Mouse (Mus musculus) CD4-positive naive resting alpha-beta T cell, adult 76 days (primary cell): ENCODE measurements around the gene Lzic. TPM values are rescaled to one million over a fixed set of nuclear protein-coding genes. Genes with fewer than 3 reads are reported as not detected.

ENCODE experiments used
- total RNA-seq: library from RNA; stranded (reverse); gene quantifications from one replicate; pipeline ENCODE4 v1.2.4, GENCODE M21; 2023

Lzic gene
- 17.5 TPM for total RNA-seq

DNA sequence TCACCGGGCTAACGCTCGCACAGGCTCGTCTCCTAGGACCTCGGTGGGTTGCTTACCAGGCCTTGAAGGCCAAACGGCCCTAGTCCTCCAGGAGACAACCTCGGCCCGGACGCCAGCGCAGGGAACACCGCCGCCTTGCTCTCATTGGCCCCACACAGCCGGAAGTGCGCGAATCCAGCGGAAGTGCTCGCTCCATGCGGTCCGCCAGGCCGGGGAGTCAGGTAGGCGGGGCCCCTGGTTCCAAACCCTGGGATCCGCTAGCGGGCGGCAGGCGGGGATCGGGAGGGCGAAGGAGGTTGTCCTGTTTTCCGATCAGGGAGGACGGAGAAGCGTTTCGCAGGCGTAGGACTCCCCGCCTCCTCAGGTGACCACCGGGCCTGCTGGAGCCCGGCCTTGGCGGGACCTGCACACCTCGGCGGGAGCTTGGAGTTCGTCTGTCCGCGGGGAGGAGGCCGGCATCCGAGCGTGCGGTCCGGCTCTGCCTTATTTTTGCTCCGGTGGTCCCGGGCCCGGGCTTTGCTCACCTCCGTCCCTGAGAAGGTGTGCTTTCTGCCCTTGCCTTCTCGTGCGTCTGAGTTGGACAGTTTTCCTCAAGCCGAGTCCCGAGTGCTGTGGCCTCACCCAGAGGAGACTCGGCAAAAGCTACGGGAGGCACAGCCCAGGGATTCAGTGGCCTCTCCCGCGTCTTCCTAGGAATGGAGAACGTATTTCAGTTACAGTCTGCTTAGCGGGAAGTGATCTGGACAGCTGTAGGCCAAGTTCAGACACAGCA, at the start of gene Lzic, which contains the start of gene Nmnat1:
Gene Lzic, plus strand, starts transcription at position 177 of the 772 bp plus-strand sequence.
Gene Nmnat1, minus strand, starts transcription at position 150 of the 772 bp plus-strand sequence.

DNA sequence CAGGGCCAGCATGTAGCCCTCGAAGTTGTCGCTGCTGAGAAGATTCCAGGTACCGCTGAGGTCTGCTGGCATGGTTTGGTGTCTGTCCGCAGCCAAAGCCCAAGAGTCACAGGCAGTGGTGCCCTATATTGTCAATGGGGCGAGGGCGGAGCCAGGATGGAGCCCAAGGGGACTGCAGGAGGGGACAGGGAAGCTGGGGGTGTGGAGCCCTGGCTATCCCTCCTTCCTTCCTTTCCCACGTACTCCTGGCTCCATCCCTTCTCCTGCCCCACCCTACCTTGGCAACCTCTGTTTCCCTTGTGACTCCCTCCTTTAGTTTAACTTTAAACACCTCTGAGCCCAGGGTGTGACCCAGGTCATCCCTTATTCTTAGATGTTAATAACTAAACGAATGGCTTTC, 30.1 kb upstream of the Lzic start, which contains the start of gene Rbp7:
Gene Rbp7, minus strand, starts transcription at position 100 of the 400 bp plus-strand sequence.

DNA sequence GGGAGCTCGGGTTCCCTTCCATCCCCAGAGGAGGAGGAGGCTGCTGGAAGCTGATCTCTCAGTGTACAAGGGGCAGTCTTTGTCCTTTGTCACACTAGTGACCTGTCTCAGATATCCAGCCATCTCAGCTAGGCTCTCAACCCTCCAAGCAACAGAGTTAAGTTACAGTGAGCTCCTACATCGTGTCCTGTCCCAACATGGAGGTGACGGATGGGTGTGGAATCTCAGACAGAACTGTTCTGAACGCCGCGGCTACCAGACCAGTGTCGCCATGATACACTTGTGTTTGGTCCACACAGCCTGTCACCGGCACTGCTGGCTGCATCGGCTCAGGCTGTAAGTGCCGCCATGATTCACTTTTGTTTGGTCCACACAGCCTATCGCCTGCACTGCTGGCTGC, 8.0 kb upstream of the Lzic start, which contains the start of gene Tmem274:
Gene Tmem274, plus strand, starts transcription at position 301 of the 400 bp plus-strand sequence.

GRCm38 (mm10) chr4:149517868-149518340, 32.9 kb downstream of the Lzic start, which contains the start of gene Ctnnbip1:
Gene Ctnnbip1 (plus strand): TSS chr4:149518236.

Other genes starting within 250 kb of the Lzic start
- 85.6 TPM for gene Kif1b, start 177.5 kb upstream of the Lzic start, total RNA-seq
- 91.5 TPM for gene Ube4b, start 58.5 kb upstream of the Lzic start, total RNA-seq
- gene Rbp7, start 30.3 kb upstream of the Lzic start, total RNA-seq: not detected
- gene Tmem274, start 7.9 kb upstream of the Lzic start, total RNA-seq: not detected
- 3.2 TPM for gene Nmnat1, start within 50 bp of the Lzic start, total RNA-seq
- gene Ctnnbip1, start 33.0 kb downstream of the Lzic start, total RNA-seq: 0.41 TPM
- gene Clstn1, start 101.2 kb downstream of the Lzic start, total RNA-seq: 6.2 TPM
- gene Pik3cd, start 217.3 kb downstream of the Lzic start, total RNA-seq: 515 TPM